Mouse (Mus musculus) left cerebral cortex, postnatal 14 days (tissue): ENCODE results near the gene Cerkl. TPM values are rescaled to one million over a fixed set of nuclear protein-coding genes. Genes with fewer than 3 reads are reported as not detected.
A peak's percentile ranks its signal among the peaks of the same experiment; 100 is the strongest.

Experiments
- DNase-seq, 2 experiments: peaks; one replicate each; pipeline ENCODE4 v3.0.0; 2021 to 2022; ENCODE audit warnings: low spot score in 2 of 2, mixed read lengths in 1 of 2
- intact Hi-C: fragments of 180-260 bp; cut with DNase I; formaldehyde crosslinking; loops from one replicate; pipeline ENCODE4 v1.15.1; 2025
- long read RNA-seq, 2 experiments: library from polyadenylated mRNA; stranded (forward); transcript quantifications; one replicate each; pipeline ENCODE4 v2.0.0; 2021
- total RNA-seq, 2 experiments: library from RNA; stranded (reverse); gene quantifications; 2 replicates each; pipeline ENCODE4 v1.2.3; 2021

Gene Cerkl
- total RNA-seq: 1 to 10 TPM; 2.0 to 3.7 TPM
- long read RNA-seq, experiment 1, partial matches to known transcripts: 0 of 2 reads
- long read RNA-seq, experiment 1, other reads (novel, unspliced or antisense): 2 of 2 reads
- long read RNA-seq, experiment 2, partial matches to known transcripts: 0 of 2 reads
- long read RNA-seq, experiment 2, other reads (novel, unspliced or antisense): 2 of 2 reads

DNA sequence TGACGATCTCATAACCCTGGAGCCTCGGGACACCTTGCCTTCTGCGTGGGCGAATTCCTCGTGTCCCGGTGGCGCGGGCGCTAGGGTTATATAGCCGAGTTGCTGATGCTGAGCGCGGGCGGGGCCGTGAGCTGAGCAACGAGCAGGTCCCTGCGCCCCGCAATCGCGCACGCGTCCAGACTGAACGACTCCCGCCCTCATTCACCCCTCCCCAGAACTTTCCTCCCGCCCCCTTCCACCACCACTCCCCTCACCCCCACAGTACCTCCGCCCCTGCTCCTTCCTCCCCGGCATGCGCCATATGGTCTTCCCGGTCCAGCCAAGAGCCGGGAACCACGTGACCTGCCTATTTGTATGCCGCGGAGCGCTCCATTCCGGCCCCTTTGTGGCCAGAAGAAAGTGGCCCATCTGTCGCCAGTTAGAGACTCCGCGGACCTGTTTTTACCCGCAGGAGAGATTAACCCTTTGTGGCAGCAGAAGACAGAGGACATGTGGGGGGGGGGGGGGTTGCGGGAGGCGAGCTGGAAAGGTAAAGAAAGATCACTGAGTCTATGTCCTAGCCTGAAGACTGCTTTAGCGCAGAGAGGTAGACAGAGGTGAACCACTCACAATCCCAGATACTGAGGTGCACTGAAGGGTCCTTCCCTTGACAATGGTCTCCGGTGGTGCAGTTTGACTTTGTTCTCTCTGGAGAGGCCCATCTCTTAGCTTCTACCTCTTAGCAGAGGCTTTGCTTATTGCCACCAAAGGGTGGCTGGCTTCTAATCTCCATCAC is at the start of gene Cerkl, which contains the start of gene Neurod1:
Cerkl (minus strand) TSS at position 211 of the 775 bp plus-strand sequence.
Neurod1 (minus strand) TSS at position 177 of the 775 bp plus-strand sequence.
- intact Hi-C loops: no loop called here
- DNase-seq: peak; percentile 68 to 80

DNA sequence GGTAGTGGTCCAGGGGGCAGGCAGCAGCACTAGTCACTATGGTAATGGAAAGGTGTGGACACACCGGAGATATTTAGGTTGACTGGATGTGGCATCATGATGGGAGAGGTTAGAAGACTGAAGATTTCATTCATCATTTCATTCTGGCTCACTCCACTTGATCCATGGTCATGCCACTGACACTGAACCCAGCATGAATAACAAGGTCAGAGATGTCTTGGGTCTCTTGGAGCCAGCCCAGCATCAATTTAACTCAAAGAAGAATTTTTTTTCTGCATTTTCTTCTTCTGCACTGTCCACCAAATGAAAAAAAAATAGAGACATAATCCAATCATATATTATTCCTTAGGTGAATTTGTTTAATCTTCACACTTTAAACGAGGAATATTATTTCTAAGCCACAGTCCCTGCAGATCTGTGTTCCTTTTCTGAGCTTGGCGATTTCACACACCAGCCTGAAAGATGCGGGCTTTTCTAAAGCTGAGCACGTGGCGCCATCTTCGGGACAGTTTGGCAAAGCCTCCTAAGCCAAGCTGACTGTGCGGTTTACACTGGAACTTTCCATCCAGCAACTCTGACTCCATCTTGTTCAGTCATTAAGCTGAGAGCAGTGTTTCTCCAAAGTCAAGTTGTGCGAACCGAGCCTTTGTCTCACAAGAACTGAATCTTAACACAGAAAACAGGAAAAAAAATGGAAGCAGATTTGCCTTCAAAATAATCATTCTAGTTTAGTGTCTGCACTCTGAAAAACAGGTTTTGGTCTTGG is 42.6 kb upstream of the Cerkl start:
- peak; percentile 83 to 87 for DNase-seq
- intact Hi-C loops: loop anchor here (1.0 kb wide), 2 partner anchors 129 to 540 kb away; no protein-coding TSS in a partner anchor

DNA sequence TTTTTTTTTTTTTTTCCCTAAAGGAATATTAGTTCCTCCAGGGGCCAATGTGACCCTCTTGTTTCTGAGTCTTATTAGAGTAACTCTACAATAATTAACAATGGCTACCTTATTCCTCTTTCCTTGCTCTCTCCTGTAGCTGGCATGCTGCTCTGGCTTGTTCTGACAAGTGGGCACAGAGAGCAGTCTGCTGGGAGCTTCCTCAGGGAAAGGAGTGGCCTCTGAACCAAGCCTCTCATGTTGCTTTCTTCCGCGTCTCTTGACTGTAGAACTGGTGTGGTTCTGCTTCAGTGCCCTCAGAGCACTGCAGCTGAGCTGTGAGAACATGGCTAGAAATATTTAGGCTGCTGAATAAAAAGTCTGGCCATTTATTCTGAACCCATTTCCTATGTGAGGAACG is 28.5 kb upstream of the Cerkl start:
- no peak for DNase-seq
- intact Hi-C loops: no loop called here

DNA sequence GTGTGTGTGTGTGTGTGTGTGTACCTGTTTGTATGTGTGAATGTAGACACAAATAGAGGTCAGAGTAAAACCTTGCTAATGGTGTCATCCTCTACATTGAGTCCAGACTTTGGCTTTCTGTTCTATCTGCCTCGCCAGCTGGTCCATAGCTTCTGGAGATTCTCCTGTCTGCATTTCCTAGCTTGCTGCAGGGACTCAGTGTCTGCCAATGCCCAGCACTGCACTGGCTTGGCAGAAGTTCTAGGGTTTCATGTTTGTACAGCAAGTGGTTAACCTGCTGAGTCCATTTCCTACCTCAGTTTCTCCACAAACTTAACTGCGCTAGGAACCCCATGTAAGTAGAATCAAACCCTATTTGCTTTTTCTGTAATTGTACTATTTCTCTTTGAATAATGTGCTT is 25.9 kb upstream of the Cerkl start:
- no peak for DNase-seq
- intact Hi-C loops: no loop called here

DNA sequence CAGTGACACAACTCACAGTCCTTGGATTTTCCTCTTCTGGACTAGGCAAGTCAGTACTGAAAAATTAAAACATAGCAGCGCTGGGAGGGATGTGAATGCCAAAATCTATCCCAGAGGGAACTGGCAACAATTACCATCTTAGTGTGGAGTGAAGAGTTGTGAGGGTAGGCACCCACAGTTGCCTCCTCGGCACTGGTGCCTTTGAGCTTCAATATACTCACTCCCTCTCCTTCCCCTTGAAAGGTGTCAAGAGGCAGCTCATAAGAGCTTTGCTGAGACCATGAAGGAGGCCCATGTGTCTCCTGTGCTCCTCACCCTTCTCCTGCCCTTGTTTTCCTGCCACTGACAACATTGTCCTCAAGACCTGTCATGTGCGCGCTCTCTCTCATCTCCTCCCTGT is 5.8 kb upstream of the Cerkl start:
- DNase-seq: no peak
- intact Hi-C loops: no loop called here

DNA sequence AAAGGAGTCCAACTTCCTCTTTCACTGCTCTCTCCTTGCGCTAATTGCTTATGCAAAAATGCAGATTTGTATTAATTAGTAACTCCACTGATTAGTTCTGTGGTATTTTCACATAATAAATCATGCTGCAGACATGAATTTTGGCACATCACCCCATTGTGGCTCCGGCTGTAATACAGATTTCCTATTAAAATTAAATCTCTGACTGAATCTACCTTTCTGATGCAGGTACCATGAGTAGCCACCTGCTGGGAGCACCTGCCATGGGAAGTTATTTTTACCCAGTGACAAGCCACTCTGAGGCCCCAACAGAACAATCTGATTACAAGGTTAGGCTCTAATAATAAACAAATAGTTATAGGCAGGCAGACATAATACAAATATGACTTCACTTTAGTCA is 5.3 kb upstream of the Cerkl start:
- DNase-seq: no peak
- intact Hi-C loops: no loop called here

DNA sequence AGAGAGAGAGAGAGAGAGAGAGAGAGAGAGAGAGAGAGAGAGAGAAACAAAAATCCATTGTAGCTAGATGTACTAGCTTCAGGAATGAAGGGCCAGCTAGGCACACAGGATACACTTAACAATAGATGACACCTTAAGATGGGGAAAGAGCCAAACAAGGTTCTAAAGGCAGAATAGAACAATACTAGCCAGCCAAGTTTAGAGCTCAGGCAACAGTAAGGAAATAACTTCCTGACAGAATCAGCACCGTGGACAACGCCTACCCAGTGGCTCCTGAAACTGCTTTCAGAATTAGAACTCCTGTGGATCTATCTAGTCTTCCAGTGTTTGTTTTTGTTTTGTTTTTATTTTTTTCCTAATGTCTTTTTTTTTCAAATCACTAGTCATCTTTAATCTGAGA is 4.0 kb upstream of the Cerkl start:
- intact Hi-C loops: no loop called here

DNA sequence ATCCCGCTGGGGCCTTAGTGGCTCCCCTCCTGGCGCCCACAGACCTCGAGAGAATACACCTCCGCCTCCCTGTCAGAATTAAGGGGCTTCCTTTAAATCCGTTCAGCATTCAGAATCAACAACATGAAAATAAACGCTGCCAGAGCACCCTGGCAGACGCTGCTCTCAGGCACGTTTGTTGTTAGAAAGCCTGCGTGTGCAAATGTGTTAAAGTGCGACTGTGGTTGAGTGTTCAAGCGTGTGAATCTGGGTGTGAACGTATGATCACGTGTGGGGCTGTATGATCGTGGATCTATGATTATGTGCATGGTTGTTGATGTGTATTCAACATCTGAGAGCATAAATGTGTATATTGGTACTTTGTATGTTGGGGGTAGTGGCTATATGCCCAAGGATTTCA is 3.5 kb upstream of the Cerkl start:
- intact Hi-C loops: no loop called here
- no peak for DNase-seq

More for the DNA sequence above, 4.0 kb upstream of the Cerkl start:
- no peak for DNase-seq

DNA sequence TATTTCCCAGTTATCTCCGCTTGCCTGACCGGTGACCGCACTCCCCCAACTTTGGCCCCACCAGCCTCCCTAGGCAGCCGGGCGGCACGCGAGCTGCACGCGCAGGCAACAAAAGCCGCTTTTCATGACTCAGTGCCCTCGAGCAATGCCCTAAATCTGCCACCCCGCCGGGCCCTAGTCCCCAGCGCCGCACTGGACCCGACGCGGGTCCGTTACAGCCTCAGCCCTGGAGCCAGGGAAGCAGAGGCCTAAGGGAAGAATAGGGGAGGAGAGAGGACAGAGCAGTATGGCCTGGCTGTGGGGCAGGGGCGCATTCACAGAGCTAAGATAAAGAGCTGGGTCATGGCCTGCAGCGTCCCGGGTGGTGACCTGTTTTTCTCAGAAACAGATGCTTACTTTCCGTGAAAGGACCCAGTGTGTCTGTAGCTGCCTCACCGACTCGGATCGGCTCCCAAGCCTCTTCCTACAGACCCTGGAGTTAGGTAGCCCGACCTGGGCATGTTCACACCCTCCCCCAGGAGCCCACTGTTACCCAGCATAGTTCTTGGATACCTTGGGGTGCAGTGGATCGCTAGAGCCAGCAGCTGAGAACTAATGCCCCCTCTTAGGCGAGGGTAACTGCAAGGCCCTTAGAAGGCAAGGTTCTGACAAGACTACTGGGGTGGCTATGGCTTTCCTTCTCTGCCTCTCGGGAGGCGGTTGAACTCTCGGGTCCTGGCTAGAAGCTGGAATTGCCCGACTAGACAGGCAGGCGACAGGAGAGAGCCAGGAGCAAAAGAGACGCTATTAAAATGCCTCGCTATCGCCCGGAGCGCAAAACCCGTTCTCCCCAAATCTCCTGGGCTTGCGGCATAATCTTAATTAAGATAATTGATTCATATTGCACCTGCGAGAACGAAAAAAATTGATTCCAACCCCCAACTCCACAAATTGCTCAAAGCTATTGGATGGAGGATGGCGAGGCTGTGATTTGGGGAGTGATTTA is 2.8 kb upstream of the Cerkl start:
- DNase-seq: no peak
- intact Hi-C loops: no loop called here

DNA sequence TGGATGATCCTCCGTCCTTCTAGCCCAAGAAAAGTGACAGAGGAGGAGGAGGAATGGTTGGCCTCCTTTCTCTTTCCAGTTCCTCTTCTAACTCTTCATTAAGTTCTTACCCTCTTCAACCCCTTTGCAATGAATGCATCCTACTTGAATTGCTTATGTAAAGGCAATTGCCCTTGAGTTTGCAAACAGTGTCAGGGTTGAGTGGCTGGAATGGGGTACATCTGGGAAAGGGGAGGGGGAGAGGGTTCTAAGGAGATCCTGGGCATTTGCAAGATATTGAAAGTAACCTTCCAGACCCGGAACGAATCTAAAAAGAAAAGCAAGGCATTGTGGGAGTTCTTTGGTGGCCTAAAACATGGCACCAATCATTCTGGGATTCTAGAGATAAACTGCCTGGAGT is 1.3 kb upstream of the Cerkl start:
- no peak for DNase-seq
- intact Hi-C loops: no loop called here

DNA sequence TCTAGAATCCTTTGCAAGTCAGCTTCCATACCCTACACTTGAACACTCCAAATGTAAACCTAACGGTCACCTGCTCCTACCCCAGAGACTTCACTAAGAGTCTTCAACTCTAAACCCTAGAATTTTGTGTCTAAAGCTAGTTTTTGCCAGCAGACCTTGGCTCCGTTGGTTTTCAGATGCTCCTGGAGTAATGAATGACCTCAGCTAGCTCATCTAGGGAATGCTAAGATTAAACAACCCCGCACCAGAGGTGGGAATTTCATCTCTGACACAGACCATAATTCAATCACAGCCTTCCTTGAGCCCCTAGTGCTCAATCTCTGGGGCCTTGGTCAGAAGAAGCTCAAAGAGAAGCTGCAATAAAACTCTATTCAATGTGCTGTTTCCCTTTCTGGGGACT is 849 bp upstream of the Cerkl start:
- intact Hi-C loops: no loop called here
- DNase-seq: no peak

DNA sequence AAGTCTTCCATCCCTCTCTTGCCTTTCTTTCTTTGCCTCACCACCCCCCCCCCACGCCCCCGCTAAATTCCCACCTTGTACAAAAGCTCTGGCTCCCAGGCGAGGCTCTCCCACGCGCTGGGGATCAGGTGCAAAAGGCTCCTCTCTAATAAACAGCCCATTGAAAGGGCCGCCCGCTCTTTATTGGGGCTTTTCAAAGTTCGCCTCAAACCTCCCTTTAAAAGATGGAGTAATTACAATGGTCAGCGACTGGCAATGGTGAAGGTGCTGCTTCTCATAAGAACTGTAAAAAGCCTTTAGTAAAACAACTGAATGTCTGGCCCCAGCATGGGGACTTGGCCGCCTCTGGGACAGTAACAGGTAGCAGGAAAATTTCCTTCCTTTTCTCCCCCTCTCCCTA is 939 bp downstream of the Cerkl start:
- intact Hi-C loops: no loop called here
- peak in 1 of 2 experiments; percentile 6 for DNase-seq

DNA sequence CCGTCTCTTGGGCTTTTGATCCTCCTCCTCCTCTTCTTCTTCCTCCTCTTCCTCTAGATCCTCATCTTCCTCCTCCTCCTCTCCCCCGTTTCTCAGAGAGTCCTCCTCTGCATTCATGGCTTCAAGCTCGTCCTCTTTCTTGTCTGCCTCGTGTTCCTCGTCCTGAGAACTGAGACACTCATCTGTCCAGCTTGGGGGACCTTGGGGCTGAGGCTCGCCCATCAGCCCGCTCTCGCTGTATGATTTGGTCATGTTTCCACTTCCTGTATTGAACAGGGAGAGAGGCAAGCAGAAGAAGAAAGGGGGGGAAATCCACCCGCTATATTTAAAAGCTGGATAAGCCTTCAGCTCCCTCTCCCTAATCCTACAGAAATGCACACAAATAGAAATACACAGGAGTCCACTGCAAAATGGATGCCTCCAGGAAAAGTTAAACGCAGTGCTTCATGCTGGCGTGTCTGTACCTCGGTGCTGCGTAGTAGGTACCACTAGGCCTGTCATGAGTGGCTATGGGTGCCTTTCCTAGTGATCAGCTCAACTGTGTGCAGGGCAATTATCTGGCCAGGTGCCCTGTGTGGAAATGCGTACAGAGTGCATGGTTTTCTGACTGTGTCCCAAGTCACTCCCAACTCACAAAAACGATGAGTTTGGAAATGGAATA is 1.7 kb downstream of the Cerkl start:
- peak in 1 of 2 experiments; percentile 23 for DNase-seq
- intact Hi-C loops: no loop called here

DNA sequence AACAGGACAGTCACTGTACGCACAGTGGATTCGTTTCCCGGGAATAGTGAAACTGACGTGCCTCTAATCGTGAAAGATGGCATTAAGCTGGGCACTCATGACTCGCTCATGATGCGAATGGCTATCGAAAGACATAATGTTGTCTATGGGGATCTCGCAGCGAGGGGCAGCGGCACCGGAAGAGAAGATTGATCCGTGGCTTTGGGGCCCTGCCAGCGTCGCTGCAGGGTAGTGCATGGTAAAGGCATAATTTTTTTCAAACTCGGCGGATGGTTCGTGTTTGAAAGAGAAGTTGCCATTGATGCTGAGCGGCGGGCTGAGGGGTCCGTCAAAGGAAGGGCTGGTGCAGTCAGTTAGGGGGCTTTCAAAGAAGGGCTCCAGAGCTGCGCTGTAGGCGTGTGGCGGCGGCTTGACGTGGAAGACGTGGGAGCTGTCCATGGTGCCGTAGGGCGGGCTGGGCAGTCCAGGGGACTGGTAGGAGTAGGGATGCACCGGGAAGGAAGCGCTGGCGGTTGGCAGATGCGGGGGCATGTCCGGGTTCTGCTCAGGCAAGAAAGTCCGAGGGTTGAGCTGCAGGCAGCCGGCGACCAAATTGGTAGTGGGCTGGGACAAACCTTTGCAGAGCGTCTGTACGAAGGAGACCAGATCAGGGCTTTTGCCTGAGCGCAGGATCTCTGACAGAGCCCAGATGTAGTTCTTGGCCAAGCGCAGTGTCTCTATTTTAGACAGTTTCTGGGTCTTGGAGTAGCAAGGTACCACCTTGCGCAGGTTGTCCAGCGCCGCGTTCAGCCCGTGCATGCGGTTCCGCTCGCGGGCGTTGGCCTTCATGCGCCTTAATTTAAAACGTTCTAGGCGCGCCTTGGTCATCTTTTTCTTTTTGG is 2.4 kb downstream of the Cerkl start:
- peak; percentile 44 to 60 for DNase-seq
- intact Hi-C loops: no loop called here

DNA sequence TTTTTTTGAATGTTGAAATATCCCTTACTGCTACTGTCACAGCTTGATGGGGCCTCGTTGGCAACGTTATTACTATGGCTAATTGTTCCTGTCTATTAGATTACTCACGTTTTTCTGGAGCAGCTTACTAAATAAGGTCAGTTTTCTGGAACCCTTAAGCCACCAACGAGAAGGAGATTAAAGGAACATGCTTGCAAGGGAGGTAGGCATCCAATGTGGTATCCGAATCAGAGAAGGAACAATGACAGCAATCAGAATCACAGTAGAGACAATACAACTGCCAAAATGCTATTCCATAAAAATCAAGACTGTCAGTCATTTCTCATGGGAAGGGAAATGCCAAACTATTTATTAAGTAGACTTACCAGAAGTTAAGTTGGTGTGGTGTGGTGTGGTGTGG is 5.1 kb downstream of the Cerkl start:
- intact Hi-C loops: no loop called here
- DNase-seq: no peak

DNA sequence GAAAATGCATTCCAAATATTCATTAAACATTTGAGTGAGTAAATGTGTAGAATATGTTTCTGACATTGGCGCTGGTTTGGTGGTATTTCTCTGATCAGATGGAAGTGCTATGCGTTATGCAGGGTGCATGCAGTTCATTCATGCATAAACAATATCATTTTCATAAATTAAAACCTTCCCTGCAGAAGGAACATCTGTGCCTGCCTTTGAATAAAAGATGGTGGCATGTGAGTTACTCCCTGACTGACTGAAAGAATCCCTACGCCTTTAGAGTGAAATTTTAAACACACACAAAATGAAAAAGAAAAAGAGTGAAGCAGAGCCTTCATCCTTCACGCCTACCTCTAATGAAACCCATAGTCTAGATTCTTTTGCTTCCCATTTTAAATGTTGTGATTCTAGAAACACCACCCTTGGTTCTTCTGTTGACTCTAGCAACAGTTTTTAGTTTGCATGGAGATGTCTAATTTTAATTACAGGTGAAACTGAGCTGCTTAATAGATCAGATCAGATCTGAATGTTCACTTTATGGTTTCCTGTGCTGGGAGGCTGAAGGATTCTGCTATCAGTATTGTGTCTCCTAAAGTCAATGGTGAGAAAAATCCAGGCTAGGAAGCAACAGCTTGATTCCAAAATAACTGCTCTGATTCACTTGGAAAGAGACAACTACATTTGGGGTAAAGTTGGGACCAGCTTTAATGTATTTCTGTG is 5.7 kb downstream of the Cerkl start:
- no peak for DNase-seq
- intact Hi-C loops: no loop called here

DNA sequence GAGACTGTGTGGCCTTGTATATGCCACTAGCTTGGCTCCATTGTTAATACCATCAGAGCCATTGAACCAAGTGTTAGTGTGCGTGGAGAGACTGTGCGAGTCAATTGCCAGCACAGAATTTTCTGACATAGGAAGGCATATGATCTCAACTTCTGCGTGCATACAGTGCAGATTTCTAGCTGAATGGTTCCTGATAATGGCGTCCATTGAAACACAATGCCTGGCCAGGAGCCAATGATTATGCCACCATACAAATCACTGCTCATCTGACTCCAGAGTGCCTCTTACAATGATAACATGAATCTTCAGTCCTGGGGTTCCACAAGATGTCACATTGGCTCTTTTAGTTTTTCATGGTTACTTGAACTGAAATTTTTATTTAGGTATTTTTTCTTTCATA is 7.2 kb downstream of the Cerkl start:
- intact Hi-C loops: no loop called here
- DNase-seq: no peak
